Mouse (Mus musculus) bone marrow, adult 2 months (tissue): ENCODE measurements around the gene Hmmr.

Source experiments
- CTCF ChIP-seq: fragments of 200-500 bp; IDR thresholded peaks from 2 replicates; pipeline ENCODE4 v1.5.1; 2011; ENCODE audit warnings: low read length, control low read depth; ENCODE audit not compliant: control insufficient read depth, insufficient read depth
- POLR2A ChIP-seq: fragments of 200-500 bp; IDR thresholded peaks from 2 replicates; pipeline ENCODE4 v1.6.1; 2011; ENCODE audit warnings: low read depth, mild to moderate bottlenecking, control low read depth, low read length, borderline replicate concordance; ENCODE audit not compliant: control insufficient read depth

GRCm38 (mm10) chr11:40755968-40756367, 22.7 kb upstream of the Hmmr start:
- TF ChIP-seq CTCF (no peak), POLR2A (no peak)
